Mouse (Mus musculus): ENCODE measurements around the gene Gm17555.

- TF ChIP-seq POLR2A (IDR thresholded peaks at IDR 0.05; ENCODE audit: extremely low read depth, insufficient read depth, low read length) (no peak), CTCF (IDR thresholded peaks at IDR 0.05; ENCODE audit: low read depth, low read length) (no peak)
Measured at GRCm38 (mm10) chr2:126166335-126166734, 48.6 kb upstream of the Gm17555 start.

Measured in liver, adult 2 months (tissue).